Mouse (Mus musculus) adrenal gland, postnatal 4 days (tissue): Measurements from ENCODE around the gene Igf2. TPM values are rescaled to one million over a fixed set of nuclear protein-coding genes. Genes with fewer than 3 reads are reported as not detected.

Experiments
- DNase-seq, 2 experiments: peaks; one replicate each; pipeline ENCODE4 v3.0.0; 2021 to 2022; ENCODE audit warnings: low spot score in 2 of 2, mixed read lengths in 2 of 2
- total RNA-seq, 2 experiments: library from RNA; stranded (reverse); gene quantifications; 2 replicates each; pipeline ENCODE4 v1.2.3; 2021

Gene Igf2
- total RNA-seq, 2 experiments from 2014 or later = 616 to 1,339 TPM

GRCm38 (mm10) chr7:142659767-142660650, 6.6 kb downstream of the Igf2 start:
- DNase-seq = no peak

GRCm38 (mm10) chr7:142659181-142659681, 7.4 kb downstream of the Igf2 start:
- DNase-seq = no peak

- DNase-seq = no peak
These were observed 7.9 kb downstream of the Igf2 start for GRCm38 (mm10) chr7:142658681-142659180.

- no peak for DNase-seq
These were observed 8.6 kb downstream of the Igf2 start for GRCm38 (mm10) chr7:142657821-142658614.

GRCm38 (mm10) chr7:142657341-142657791, 9.2 kb downstream of the Igf2 start:
- no peak for DNase-seq

GRCm38 (mm10) chr7:142656055-142656454, 10.6 kb downstream of the Igf2 start:
- no peak for DNase-seq

GRCm38 (mm10) chr7:142655633-142656032, 11.0 kb downstream of the Igf2 start:
- no peak for DNase-seq

- DNase-seq = no peak
These were observed 12.9 kb downstream of the Igf2 start for GRCm38 (mm10) chr7:142653726-142654125.

- DNase-seq = no peak
These were observed 19.9 kb downstream of the Igf2 start for GRCm38 (mm10) chr7:142646676-142647075.

GRCm38 (mm10) chr7:142645045-142645444, 21.6 kb downstream of the Igf2 start:
- no peak for DNase-seq

GRCm38 (mm10) chr7:142636178-142636577, 30.4 kb downstream of the Igf2 start:
- DNase-seq = no peak

GRCm38 (mm10) chr7:142630691-142631090, 35.9 kb downstream of the Igf2 start:
- DNase-seq = no peak

GRCm38 (mm10) chr7:142629806-142630205, 36.8 kb downstream of the Igf2 start:
- no peak for DNase-seq

- no peak for DNase-seq
These were observed 44.4 kb downstream of the Igf2 start for GRCm38 (mm10) chr7:142622180-142622579.

- DNase-seq = no peak
These were observed 53.5 kb downstream of the Igf2 start for GRCm38 (mm10) chr7:142613077-142613476.

- DNase-seq = peak; percentile 34 to 43
These were observed 55.8 kb downstream of the Igf2 start for GRCm38 (mm10) chr7:142610627-142611406.

- no peak for DNase-seq
These were observed 65.7 kb downstream of the Igf2 start for GRCm38 (mm10) chr7:142600921-142601320.
